In genomic region chr6:51118833-51119535, GRCm38 (mm10) we compare ENCODE assay signal across 10 mouse cellular contexts.
A peak's percentile ranks its signal among the peaks of the same experiment; 100 is the strongest.
DNase-seq lines count a peak whose midpoint lies in the region; ATAC-seq and TF ChIP-seq lines count a peak whose summit lies in the region.
"Had no signal": no experiment of that assay in that cellular context is flagged by ENCODE, and none has a peak within 500 bp of the region (broad histone marks: within the 10 kb centered on the region; RNA-seq: fewer than 3 reads in every experiment).

No protein-coding gene starts in this region.

- H3K4me3 ChIP-seq in left cerebral cortex, adult 2 months, result no peak overlapping the region
- no peak overlapping the region for H3K4me3 ChIP-seq in forebrain, embryonic 16.5 days (replicated peaks; ENCODE audit: low read length)
- H3K4me3 ChIP-seq: megakaryocyte, embryonic 14.5 days; neural tube, embryonic 15.5 days had no signal

- no peak overlapping the region for H3K4me2 ChIP-seq in forebrain, embryonic 16.5 days (ENCODE audit: low read length)
- H3K4me2 ChIP-seq: neural tube, embryonic 15.5 days had no signal

- 0 out of 2 replicates have a peak, but pooled peaks cover 2% of the 10 kb centered on the region for H3K4me1 ChIP-seq in forebrain, embryonic 16.5 days (replicated peaks; ENCODE audit: control insufficient read depth, insufficient read depth, low read length)
- H3K4me1 ChIP-seq: neural tube, embryonic 15.5 days had no signal

- DNase-seq in cerebellum, postnatal 10 days, result peak; percentile 36 to 38
- DNase-seq in cerebellum, postnatal 36 days, result no peak
- peak; percentile 36 for DNase-seq in left cerebral cortex, postnatal 4 days
- DNase-seq in left cerebral cortex, postnatal 36 days (ENCODE audit: low spot score in 2 of 2), result no peak
- peak; percentile 35 for DNase-seq in forelimb bud, embryonic 11.5 days (ENCODE audit: low read depth, low spot score)
- peak; percentile 13 for DNase-seq in retina, adult 2 months (ENCODE audit: low read depth, low spot score)
- no peak for DNase-seq in left cerebral cortex, adult 2 months (ENCODE audit: extremely low spot score in 1 of 2, low spot score in 2 of 2)

- no peak overlapping the region for H3K27ac ChIP-seq in left cerebral cortex, adult 2 months
- H3K27ac ChIP-seq in forebrain, embryonic 16.5 days (ENCODE audit: low read length), result no peak overlapping the region
- H3K27ac ChIP-seq: neural tube, embryonic 15.5 days had no signal

- intact Hi-C loops in left cerebral cortex, postnatal 4 days (cut with DNase I), result no loop called here
- intact Hi-C loops in left cerebral cortex, postnatal 36 days (cut with DNase I), result no loop called here
- intact Hi-C loops in left cerebral cortex, adult 2 months (cut with DNase I), result no loop called here

- no peak for TF ChIP-seq CTCF in left cerebral cortex, adult 2 months (IDR thresholded peaks at IDR 0.05)

- no peak for ATAC-seq in forebrain, embryonic 16.5 days

- H3K9me3 ChIP-seq in forebrain, embryonic 16.5 days (ENCODE audit: control insufficient read depth, low read length), result no peaks in the 10 kb centered on the region
- H3K9me3 ChIP-seq: megakaryocyte, embryonic 14.5 days; neural tube, embryonic 15.5 days had no signal

- no peak overlapping the region for H3K9ac ChIP-seq in forebrain, embryonic 16.5 days (replicated peaks; ENCODE audit: low read depth, low read length)
- H3K9ac ChIP-seq: neural tube, embryonic 15.5 days had no signal

- no peaks in the 10 kb centered on the region for H3K36me3 ChIP-seq in forebrain, embryonic 16.5 days (ENCODE audit: control insufficient read depth, insufficient read depth)
- H3K36me3 ChIP-seq: neural tube, embryonic 15.5 days had no signal

- 69% methylated on average over 9 of the region's 9 CpGs for WGBS in forebrain, embryonic 16.5 days

- no peaks in the 10 kb centered on the region for H3K27me3 ChIP-seq in forebrain, embryonic 16.5 days (replicated peaks; ENCODE audit: control insufficient read depth, insufficient read depth, low read length)
- H3K27me3 ChIP-seq: neural tube, embryonic 15.5 days had no signal

Comparison
In these comparisons a context has a peak if more than half of its experiments do, and no peak if none do; other contexts are left out.
1. DNase-seq: peak in cerebellum, postnatal 10 days (2 of 2), left cerebral cortex, postnatal 4 days (single experiment), forelimb bud, embryonic 11.5 days (single experiment) and retina, adult 2 months (single experiment); none in cerebellum, postnatal 36 days (0 of 2), left cerebral cortex, postnatal 36 days (0 of 2) and left cerebral cortex, adult 2 months (0 of 2).